ENCODE assay signal across 9 mouse cellular contexts in the genomic region with DNA sequence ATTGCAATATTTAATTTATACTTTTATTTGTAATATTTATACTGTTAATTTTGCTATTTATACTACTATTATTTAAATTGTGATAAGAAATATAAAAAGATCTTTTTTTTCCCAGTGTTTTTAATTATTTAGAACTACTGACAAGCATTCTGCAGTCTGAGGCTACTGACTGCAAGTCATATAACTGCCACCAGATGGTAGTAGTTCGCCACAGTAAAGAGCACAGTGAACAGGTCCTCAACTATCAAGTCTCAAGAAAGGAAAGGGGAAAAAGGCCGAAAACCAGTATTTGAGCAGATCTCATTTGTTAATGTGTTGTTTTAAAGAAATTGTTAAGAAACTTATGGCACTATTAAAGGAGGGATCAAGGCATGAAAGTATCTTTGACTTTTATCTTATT.
DNase-seq lines count a peak whose midpoint lies in the region; ATAC-seq lines count a peak whose summit lies in the region.
"Had no signal": no experiment of that assay in that cellular context is flagged by ENCODE, and none has a peak within 500 bp of the region (broad histone marks: within the 10 kb centered on the region; RNA-seq: fewer than 3 reads in every experiment).

No protein-coding gene starts in this region.

- no peak overlapping the region for H3K4me3 ChIP-seq in limb, embryonic 11.5 days (ENCODE audit: low read depth, low read length)
- H3K4me3 ChIP-seq: limb, embryonic 12.5 days had no signal

- no peaks in the 10 kb centered on the region for H3K9me3 ChIP-seq in limb, embryonic 11.5 days (ENCODE audit: control insufficient read depth, low read length)
- H3K9me3 ChIP-seq: limb, embryonic 12.5 days had no signal

- ATAC-seq in limb, embryonic 11.5 days (ENCODE audit: insufficient number of reproducible peaks, low FRiP score, low TSS enrichment, low read depth): 0 out of 2 replicates have a peak, but pooled peaks have one; percentile 65

- no peaks in the 10 kb centered on the region for H3K4me1 ChIP-seq in limb, embryonic 11.5 days (ENCODE audit: control insufficient read depth, insufficient read depth, low read length)
- H3K4me1 ChIP-seq: limb, embryonic 12.5 days had no signal

- no peak overlapping the region for H3K4me2 ChIP-seq in limb, embryonic 11.5 days (ENCODE audit: low read depth, severe bottlenecking)
- H3K4me2 ChIP-seq: limb, embryonic 12.5 days had no signal

- H3K36me3 ChIP-seq in limb, embryonic 11.5 days (ENCODE audit: control insufficient read depth, insufficient read depth, low read length): no peaks in the 10 kb centered on the region
- H3K36me3 ChIP-seq: limb, embryonic 12.5 days had no signal

- no peak overlapping the region for H3K27ac ChIP-seq in limb, embryonic 11.5 days (replicated peaks; ENCODE audit: low read depth, low read length)
- H3K27ac ChIP-seq: limb, embryonic 12.5 days had no signal

- no peaks in the 10 kb centered on the region for H3K27me3 ChIP-seq in limb, embryonic 11.5 days (ENCODE audit: control insufficient read depth, insufficient read depth, low read length)
- H3K27me3 ChIP-seq: limb, embryonic 12.5 days had no signal

- DNase-seq in heart, adult 18-20 months: peak; percentile 11 to 20
- DNase-seq in heart, adult 11 months: no peak
- DNase-seq in ES-CJ7 (ENCODE audit: low read depth, low spot score): peak; percentile 53
- peak; percentile 78 for DNase-seq in embryo, embryonic 10.5 days (ENCODE audit: low spot score)
- peak; percentile 47 for DNase-seq in hindlimb bud, embryonic 11.5 days (ENCODE audit: extremely low spot score, low read depth, low spot score)
- DNase-seq in limb, embryonic 11.5 days (ENCODE audit: low spot score): peak; percentile 66
- peak; percentile 71 to 72 for DNase-seq in right cerebral cortex, postnatal 10 days (ENCODE audit: low spot score in 2 of 2)
- DNase-seq in spleen, postnatal 14 days (ENCODE audit: low spot score in 2 of 2): no peak

- 21% methylated on average over 2 of the region's 2 CpGs for WGBS in limb, embryonic 11.5 days

- H3K9ac ChIP-seq in limb, embryonic 11.5 days (ENCODE audit: low read length): no peak overlapping the region
- H3K9ac ChIP-seq: limb, embryonic 12.5 days had no signal

Comparison
In these comparisons a context has a peak if more than half of its experiments do, and no peak if none do; other contexts are left out.
1. DNase-seq: peak in heart, adult 18-20 months (2 of 2), ES-CJ7 (single experiment), embryo, embryonic 10.5 days (single experiment), hindlimb bud, embryonic 11.5 days (single experiment), limb, embryonic 11.5 days (single experiment) and right cerebral cortex, postnatal 10 days (2 of 2); none in heart, adult 11 months (single experiment) and spleen, postnatal 14 days (0 of 2).